Mouse (Mus musculus) embryo, embryonic 10.5 days (tissue): ENCODE data around the gene Irf2bpl.

Experiments used
- DNase-seq: peaks from one replicate; pipeline ENCODE4 v3.0.0-alpha.2; 2015; ENCODE audit warnings: low spot score

The Irf2bpl gene

GRCm38 (mm10) chr12:86859924-86860790, 24.4 kb downstream of the Irf2bpl start:
- no peak for DNase-seq

GRCm38 (mm10) chr12:86858983-86859872, 25.4 kb downstream of the Irf2bpl start:
- DNase-seq, result no peak

DNA sequence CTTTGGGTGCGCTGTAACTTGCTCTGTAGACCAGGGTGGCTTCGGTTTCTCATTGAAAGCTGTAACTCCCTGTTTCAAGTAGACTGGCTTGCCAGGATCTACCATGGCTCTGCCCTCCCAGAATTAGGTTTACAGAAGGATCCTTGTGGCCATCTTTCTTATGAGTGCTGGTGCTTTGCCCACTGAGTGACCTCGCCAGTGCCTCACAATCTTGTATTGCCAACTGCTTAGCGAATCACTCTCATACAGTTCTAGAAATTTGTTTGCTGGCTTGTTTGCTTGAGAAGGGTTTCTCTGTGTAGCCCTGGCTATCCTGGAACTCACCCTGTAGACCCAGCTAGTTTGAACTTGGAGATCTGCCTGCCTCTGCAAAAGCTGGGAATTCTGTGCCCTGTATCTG, 26.1 kb downstream of the Irf2bpl start:
- DNase-seq, result no peak

DNA sequence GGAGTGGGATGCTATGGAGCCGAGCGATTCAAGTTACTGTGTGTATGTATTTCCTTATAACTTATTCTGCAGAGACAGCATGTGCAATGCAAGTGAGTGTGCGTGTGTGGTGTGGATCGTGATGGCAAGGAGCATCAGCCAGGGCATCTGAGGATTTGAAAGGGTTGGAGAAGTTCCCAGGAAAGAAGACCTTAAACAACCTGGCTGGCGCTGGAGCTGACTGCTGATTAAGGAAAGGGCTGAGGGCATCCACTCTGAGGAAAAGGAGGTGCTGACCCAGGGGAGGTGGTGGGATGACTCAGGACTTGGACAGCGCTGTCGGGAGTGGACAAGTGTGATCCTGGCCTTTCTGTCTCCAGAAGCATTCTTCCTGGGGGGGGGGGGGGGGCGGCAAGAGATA, 27.3 kb downstream of the Irf2bpl start:
- no peak for DNase-seq

GRCm38 (mm10) chr12:86855670-86856069, 28.9 kb downstream of the Irf2bpl start:
- peak; percentile 90 for DNase-seq

- no peak for DNase-seq
Observed at GRCm38 (mm10) chr12:86853516-86853915, 31.1 kb downstream of the Irf2bpl start.

- peak; percentile 42 for DNase-seq
Observed at GRCm38 (mm10) chr12:86851313-86851712, 33.3 kb downstream of the Irf2bpl start.

DNA sequence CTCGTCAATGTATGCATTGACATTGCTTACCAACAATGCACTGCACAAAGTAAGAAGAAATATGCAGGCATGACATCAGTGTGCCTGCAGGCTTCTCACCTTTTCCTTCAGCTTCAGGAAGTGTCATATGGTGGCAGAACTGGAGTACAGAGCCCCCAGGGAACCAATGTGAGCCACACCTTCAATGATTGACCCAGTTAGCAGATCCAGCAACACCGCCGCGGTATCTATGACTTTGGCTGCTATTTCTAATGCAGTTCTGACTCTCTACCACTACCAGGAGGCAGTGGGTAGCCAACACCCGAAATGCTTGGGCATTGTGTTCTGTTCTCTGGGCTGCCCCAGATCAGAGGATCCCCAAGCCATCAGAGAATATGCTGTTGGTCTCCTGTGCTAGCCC, 33.9 kb downstream of the Irf2bpl start:
- no peak for DNase-seq

DNA sequence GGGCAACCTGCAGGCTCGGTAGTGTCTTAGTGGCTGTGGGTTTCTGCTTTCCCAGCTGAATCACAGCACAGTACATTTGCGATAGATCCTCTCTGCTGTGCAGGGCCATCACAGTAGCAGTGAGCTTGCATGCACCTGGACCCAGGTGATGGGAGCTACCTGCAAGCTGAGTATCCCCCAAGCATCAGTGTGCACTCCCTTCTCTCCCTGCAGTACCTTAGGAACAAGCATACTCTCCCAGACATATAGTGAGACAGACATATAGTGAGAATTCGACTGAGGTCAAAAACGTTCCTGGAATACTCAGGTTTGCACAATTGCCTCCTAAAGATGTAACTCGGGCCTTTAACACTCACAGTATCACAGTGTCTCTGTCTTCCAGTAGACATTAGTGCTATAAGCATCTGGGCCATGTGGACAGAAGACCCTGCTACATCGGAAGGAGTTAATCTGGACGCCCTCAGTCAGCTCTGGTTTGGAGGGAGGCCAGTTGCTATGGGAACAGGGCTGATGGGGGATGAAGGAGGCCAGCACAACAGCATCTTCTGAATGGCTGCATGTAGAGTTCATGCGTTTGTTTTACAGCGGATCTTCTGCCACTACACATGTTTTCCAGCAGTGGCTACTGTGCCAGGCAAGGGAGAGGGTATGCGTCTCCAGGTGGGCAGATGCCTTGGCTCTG, 34.5 kb downstream of the Irf2bpl start:
- DNase-seq, result peak; percentile 34

- no peak for DNase-seq
Observed at GRCm38 (mm10) chr12:86842866-86843459, 41.6 kb downstream of the Irf2bpl start.

GRCm38 (mm10) chr12:86840526-86840925, 44.1 kb downstream of the Irf2bpl start:
- DNase-seq, result no peak

DNA sequence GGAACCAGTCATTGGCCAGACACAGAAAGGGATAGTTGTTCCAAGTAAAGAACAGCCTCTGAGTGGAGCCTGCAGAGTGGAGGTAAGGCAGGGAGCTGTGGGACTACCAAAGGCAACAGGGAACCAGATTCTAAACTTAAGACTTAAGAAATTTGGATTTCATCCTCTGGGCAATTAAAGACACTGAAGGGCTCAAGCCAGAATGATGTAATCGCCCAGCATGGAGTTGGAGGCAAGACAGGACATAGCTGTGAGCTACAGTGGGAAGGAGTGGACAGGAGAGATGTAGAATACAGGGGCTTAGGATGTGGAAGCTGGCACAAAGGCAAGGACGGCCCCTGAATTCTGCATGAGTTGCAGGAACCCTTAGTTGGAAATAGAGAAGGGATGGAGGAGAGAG, 46.4 kb downstream of the Irf2bpl start:
- no peak for DNase-seq

GRCm38 (mm10) chr12:86836431-86837047, 48.1 kb downstream of the Irf2bpl start:
- peak; percentile 58 for DNase-seq

DNA sequence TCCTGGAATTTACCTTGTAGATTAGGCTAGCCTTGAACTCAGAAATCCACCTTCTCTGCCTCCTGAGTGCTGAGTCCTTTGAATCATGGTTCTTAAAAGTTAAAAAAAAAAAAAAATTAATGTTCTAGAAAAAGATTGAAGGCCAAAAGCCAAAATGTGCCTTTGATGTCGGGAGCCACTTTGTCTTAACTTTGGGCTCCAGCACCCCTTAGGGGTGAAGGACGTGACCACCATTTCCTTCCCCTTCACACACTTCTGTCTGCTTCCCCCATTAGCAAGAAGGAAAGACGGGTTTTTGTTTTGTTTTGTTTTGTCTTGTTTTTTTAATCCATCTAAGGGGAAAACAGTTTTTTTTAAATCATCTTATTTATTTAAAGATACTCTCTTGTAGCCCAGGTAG, 48.7 kb downstream of the Irf2bpl start:
- DNase-seq, result no peak

GRCm38 (mm10) chr12:86834416-86834772, 50.2 kb downstream of the Irf2bpl start:
- no peak for DNase-seq

- no peak for DNase-seq
Observed at GRCm38 (mm10) chr12:86833711-86834415, 50.7 kb downstream of the Irf2bpl start.

DNA sequence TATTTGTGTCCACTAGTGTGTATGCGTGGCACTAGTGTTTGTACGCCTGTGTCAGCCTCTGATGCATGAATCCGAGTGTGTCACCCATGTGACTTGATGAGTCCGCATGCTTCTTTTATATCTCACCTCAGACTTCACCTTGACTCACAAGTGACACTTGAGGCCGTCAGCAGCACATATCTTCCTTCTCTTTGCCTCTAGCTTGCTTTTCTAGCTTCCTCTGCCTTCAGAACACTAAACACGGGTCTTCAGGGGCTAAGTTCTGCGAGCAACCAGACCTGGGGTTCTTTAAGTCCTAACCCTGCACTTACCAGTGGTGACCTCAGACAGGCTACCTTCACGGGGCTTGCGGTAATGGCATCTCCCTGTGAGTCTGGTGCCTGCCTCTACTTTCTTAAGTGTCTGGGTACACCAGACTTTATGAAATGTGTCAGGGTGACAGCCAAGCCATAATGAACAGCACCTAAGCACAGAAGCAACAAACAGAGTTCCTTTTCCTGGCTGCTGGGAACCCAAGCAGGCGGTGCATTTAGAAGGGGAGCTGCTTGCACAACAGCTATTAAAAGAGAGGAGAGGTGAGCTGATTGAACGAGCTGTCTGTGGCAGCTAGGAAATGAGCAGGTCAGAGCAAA, 51.9 kb downstream of the Irf2bpl start:
- DNase-seq, result no peak

DNA sequence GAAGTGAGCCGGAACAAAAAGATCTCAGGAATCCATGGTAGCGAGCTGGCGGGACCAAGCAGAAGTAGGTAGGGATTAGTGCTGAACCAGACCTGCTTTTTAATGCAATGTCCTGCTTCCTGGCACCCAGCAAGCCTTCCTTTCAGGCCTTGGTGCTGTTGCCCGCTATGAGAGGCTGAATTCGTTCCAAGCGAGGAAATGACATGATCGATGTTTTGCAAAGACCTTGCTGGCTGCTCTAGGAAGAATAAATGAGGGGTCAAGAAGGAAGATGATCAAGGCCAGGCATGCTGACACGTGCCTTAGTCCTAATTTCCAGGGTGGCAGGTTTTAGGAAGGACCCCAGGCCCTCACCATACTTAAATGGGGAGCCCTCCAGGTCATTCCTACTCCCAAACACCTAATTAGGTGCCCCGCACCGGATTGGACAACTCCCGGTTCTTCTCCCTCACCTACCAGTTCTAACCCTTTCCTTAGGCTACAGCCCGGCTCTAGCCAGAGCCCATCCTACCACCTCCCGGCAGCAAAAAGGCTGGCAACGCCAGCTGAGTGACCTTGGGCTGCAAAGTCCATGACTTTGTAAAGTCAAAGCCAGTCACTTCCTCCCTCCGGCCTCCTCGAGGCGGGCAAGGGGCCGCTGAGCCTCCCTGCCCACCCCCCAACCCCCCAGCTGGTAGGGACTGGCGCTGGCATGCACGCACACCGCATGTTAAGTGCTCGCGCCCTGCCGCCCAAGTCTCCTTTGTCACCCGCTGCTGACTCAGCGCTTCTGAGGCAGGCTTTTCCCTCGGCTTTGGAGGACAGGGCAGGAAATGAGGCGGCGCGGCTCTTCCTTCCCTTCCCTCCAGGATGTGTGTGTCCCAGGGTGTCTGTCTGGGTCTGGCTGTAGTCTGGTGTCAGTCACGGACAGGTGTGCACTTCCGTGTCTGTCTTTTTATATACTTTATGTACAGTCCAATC, 52.7 kb downstream of the Irf2bpl start:
- DNase-seq, result peak; percentile 85
